Mouse (Mus musculus): ENCODE results near the gene Klhl8. TPM values are rescaled to one million over a fixed set of nuclear protein-coding genes. Genes with fewer than 3 reads are reported as not detected.
"Not testable (repeated sequence)": the region's sequence is repeated elsewhere in the genome, so short reads cannot be mapped to it uniquely, and the experiment has no call there.

Gene Klhl8
- 14.1 and 14.6 TPM in 2 replicates for polyA plus RNA-seq (2015; fragmentation: Nextera tagmentation; extraction: Ambion mirVana)

DNA sequence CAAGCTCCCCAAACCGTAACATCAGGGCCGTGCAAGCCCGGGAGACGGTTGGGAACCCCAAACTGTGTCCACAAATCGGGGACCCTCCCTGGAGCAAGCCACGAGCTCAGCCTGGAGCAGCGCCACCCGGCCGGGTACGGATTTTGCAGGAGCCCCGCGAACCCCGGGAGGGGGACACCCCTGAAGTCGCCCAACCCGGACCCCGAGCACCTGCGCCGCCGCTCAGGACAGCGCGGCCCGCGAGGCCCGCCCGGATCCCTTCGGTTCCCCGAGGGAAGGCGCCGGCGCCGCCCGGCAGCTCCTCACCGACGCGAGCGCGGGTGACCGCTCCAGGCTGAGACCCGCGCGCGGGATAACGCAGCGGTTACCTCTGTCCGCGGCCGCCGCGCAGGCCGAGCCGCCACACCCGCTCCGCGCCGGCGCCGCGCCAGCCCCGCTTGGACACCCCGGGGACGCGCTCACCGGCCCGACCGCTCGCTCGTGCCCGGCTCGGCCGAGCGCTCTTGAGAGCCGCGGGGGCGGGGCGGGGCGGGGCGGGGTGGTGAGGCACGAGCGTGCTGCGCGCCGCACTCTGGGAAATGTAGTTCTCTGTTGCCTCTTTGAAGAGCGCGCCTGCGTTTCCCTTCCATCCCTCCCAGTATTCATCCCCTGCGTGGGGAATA, at the start of gene Klhl8:
Klhl8 (minus strand) TSS at position 512 of the 662 bp plus-strand sequence.
- peak within 1 kb of the TSS; percentile 89 for H3K9ac ChIP-seq (ENCODE audit: low read length)
- peak; percentile 98 for ATAC-seq (ENCODE audit: insufficient read depth, low FRiP score)
- peak within 1 kb of the TSS; percentile 75 for H3K4me2 ChIP-seq (ENCODE audit: low read depth, low read length)
- H3K9me3 ChIP-seq (replicated peaks; ENCODE audit: control insufficient read depth, low read length), result no peaks in the 10 kb centered on the region
- under 1% methylated on average over 85 of the region's 86 CpGs for WGBS
- no peaks in the 10 kb centered on the region for H3K27me3 ChIP-seq (ENCODE audit: control insufficient read depth, insufficient read depth, low read length)
- H3K27ac ChIP-seq (ENCODE audit: low read length), result peak within 1 kb of the TSS; percentile 43; the same call in 1 of the 2 replicates
- H3K4me1 ChIP-seq (ENCODE audit: control insufficient read depth, insufficient read depth, low read length), result 0 out of 2 replicates have a peak, but pooled peaks cover 8% of the 10 kb centered on the region
- H3K36me3 ChIP-seq (ENCODE audit: control insufficient read depth, insufficient read depth, low read length), result no peaks in the 10 kb centered on the region
- peak within 1 kb of the TSS; percentile 84 for H3K4me3 ChIP-seq (replicated peaks; ENCODE audit: low read length)

DNA sequence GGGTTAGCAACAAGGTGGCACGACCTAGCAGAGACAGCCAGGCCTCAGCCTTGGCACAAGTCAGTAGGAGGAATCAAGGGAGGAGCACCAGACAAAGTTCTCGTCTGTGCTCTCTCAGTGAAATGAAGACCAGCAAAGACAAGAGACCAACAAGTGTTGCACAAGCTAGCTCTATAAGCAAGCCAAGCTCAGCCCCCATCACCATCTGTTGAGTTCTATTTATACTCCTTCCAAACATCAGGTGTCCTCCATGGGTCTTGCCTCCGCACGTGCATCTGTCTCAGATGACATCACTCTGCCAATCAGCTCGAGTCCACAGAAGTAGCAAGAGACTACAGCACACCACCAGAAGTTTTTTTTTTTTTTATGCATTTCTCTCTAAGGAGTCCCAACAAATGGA, 43.6 kb upstream of the Klhl8 start:
- H3K4me3 ChIP-seq (replicated peaks; ENCODE audit: low read length), result no peak overlapping the region
- H3K9ac ChIP-seq (ENCODE audit: low read length), result no peak overlapping the region
- WGBS, result 78% methylated on average over 5 of the region's 5 CpGs
- ATAC-seq (ENCODE audit: insufficient read depth, low FRiP score), result no peak
- H3K4me2 ChIP-seq (ENCODE audit: low read depth, low read length), result no peak overlapping the region
- H3K9me3 ChIP-seq (replicated peaks; ENCODE audit: control insufficient read depth, low read length), result no peaks in the 10 kb centered on the region
- H3K36me3 ChIP-seq (ENCODE audit: control insufficient read depth, insufficient read depth, low read length), result no peaks in the 10 kb centered on the region
- H3K4me1 ChIP-seq (ENCODE audit: control insufficient read depth, insufficient read depth, low read length), result no peaks in the 10 kb centered on the region
- no peaks in the 10 kb centered on the region for H3K27me3 ChIP-seq (ENCODE audit: control insufficient read depth, insufficient read depth, low read length)
- H3K27ac ChIP-seq (ENCODE audit: low read length), result no peak overlapping the region

GRCm38 (mm10) chr5:103953135-103954083, 42.4 kb upstream of the Klhl8 start:
- no peaks in the 10 kb centered on the region for H3K9me3 ChIP-seq (replicated peaks; ENCODE audit: control insufficient read depth, low read length)
- H3K27me3 ChIP-seq (ENCODE audit: control insufficient read depth, insufficient read depth, low read length), result no peaks in the 10 kb centered on the region
- no peaks in the 10 kb centered on the region for H3K36me3 ChIP-seq (ENCODE audit: control insufficient read depth, insufficient read depth, low read length)
- WGBS, result 71% methylated on average over 10 of the region's 10 CpGs
- no peak overlapping the region for H3K4me2 ChIP-seq (ENCODE audit: low read depth, low read length)
- H3K4me1 ChIP-seq (ENCODE audit: control insufficient read depth, insufficient read depth, low read length), result no peaks in the 10 kb centered on the region
- H3K27ac ChIP-seq (ENCODE audit: low read length), result no peak overlapping the region
- H3K4me3 ChIP-seq (replicated peaks; ENCODE audit: low read length), result no peak overlapping the region
- no peak overlapping the region; the same call in 1 of the 2 replicates for H3K9ac ChIP-seq (ENCODE audit: low read length)
- ATAC-seq (ENCODE audit: insufficient read depth, low FRiP score), result 0 out of 2 replicates have a peak, but pooled peaks have one; percentile 50

DNA sequence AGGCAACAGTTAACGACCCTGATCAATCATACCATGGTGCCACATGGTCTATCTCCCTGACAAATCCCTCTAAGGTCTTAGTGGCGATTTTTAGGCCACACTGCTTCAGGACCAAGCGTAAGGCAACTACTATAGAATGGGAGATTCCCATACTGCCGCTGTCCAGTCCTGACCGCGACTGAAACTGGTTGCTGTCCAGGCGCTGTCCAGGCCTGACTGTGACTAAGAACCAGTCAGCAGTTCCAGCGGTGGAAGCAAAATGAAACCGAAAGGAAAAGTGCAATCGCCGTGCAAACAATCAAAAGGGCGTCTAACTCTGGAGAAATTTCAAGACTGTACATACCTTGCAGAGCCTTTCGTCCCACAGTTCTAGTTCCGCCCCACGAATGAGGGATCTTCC, 39.1 kb upstream of the Klhl8 start:
- H3K27me3 ChIP-seq (ENCODE audit: control insufficient read depth, insufficient read depth, low read length); H3K36me3 ChIP-seq (ENCODE audit: control insufficient read depth, insufficient read depth, low read length); H3K9me3 ChIP-seq (replicated peaks; ENCODE audit: control insufficient read depth, low read length); H3K4me2 ChIP-seq (ENCODE audit: low read depth, low read length); H3K9ac ChIP-seq (ENCODE audit: low read length); H3K4me3 ChIP-seq (replicated peaks; ENCODE audit: low read length); H3K4me1 ChIP-seq (ENCODE audit: control insufficient read depth, insufficient read depth, low read length); ATAC-seq (ENCODE audit: insufficient read depth, low FRiP score); H3K27ac ChIP-seq (ENCODE audit: low read length): not testable (repeated sequence)
- 90% methylated on average over 15 of the region's 15 CpGs for WGBS

DNA sequence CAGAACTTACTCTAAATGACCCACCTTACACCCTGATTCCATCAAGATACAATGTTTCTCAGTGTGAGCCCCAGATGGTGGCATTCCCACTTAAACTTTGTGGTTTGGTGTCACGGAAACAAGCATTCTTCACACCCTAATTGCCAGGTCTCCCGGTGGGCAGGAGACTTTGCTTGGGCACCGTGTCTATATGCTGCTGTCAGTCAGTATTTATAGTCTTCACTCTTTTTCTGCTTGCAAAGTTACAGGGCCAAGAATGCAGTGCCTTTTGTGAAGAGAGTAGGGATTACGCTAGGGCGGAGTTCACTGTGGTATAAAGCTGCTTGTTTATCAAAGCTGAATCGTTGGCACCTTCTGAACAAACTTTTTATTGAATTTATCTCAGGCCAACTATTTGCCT, 32.1 kb upstream of the Klhl8 start:
- Histone ChIP-seq H3K27ac (ENCODE audit: low read length) (no peak overlapping the region), H3K27me3 (ENCODE audit: control insufficient read depth, insufficient read depth, low read length) (no peaks in the 10 kb centered on the region), H3K4me3 (replicated peaks; ENCODE audit: low read length) (no peak overlapping the region), H3K4me1 (ENCODE audit: control insufficient read depth, insufficient read depth, low read length) (peaks cover 18% of the 10 kb centered on the region), H3K9me3 (replicated peaks; ENCODE audit: control insufficient read depth, low read length) (no peaks in the 10 kb centered on the region), H3K4me2 (ENCODE audit: low read depth, low read length) (no peak overlapping the region), H3K36me3 (ENCODE audit: control insufficient read depth, insufficient read depth, low read length) (no peaks in the 10 kb centered on the region), H3K9ac (ENCODE audit: low read length) (no peak overlapping the region)
- 37% methylated on average over 6 of the region's 6 CpGs for WGBS
- ATAC-seq (ENCODE audit: insufficient read depth, low FRiP score), result no peak

GRCm38 (mm10) chr5:103939856-103940255, 28.8 kb upstream of the Klhl8 start:
- peaks cover 23% of the 10 kb centered on the region for H3K4me1 ChIP-seq (ENCODE audit: control insufficient read depth, insufficient read depth, low read length)
- H3K4me3 ChIP-seq (replicated peaks; ENCODE audit: low read length), result no peak overlapping the region
- H3K4me2 ChIP-seq (ENCODE audit: low read depth, low read length), result no peak overlapping the region
- no peaks in the 10 kb centered on the region for H3K27me3 ChIP-seq (ENCODE audit: control insufficient read depth, insufficient read depth, low read length)
- H3K27ac ChIP-seq (ENCODE audit: low read length), result no peak overlapping the region
- no peak overlapping the region for H3K9ac ChIP-seq (ENCODE audit: low read length)
- WGBS, result 75% methylated on average over 1 of the region's 1 CpGs
- H3K36me3 ChIP-seq (ENCODE audit: control insufficient read depth, insufficient read depth, low read length), result no peaks in the 10 kb centered on the region
- no peaks in the 10 kb centered on the region for H3K9me3 ChIP-seq (replicated peaks; ENCODE audit: control insufficient read depth, low read length)
- ATAC-seq (ENCODE audit: insufficient read depth, low FRiP score), result no peak

- H3K4me1 ChIP-seq (ENCODE audit: control insufficient read depth, insufficient read depth, low read length), result peaks cover 21% of the 10 kb centered on the region
- no peak overlapping the region for H3K27ac ChIP-seq (ENCODE audit: low read length)
- H3K27me3 ChIP-seq (ENCODE audit: control insufficient read depth, insufficient read depth, low read length), result no peaks in the 10 kb centered on the region
- H3K4me3 ChIP-seq (replicated peaks; ENCODE audit: low read length), result no peak overlapping the region
- no peak for ATAC-seq (ENCODE audit: insufficient read depth, low FRiP score)
- H3K36me3 ChIP-seq (ENCODE audit: control insufficient read depth, insufficient read depth, low read length), result no peaks in the 10 kb centered on the region
- H3K4me2 ChIP-seq (ENCODE audit: low read depth, low read length), result no peak overlapping the region
- WGBS, result 66% methylated on average over 7 of the region's 7 CpGs
- H3K9me3 ChIP-seq (replicated peaks; ENCODE audit: control insufficient read depth, low read length), result no peaks in the 10 kb centered on the region
- H3K9ac ChIP-seq (ENCODE audit: low read length), result no peak overlapping the region
Measured at GRCm38 (mm10) chr5:103939350-103939652, 28.2 kb upstream of the Klhl8 start.

DNA sequence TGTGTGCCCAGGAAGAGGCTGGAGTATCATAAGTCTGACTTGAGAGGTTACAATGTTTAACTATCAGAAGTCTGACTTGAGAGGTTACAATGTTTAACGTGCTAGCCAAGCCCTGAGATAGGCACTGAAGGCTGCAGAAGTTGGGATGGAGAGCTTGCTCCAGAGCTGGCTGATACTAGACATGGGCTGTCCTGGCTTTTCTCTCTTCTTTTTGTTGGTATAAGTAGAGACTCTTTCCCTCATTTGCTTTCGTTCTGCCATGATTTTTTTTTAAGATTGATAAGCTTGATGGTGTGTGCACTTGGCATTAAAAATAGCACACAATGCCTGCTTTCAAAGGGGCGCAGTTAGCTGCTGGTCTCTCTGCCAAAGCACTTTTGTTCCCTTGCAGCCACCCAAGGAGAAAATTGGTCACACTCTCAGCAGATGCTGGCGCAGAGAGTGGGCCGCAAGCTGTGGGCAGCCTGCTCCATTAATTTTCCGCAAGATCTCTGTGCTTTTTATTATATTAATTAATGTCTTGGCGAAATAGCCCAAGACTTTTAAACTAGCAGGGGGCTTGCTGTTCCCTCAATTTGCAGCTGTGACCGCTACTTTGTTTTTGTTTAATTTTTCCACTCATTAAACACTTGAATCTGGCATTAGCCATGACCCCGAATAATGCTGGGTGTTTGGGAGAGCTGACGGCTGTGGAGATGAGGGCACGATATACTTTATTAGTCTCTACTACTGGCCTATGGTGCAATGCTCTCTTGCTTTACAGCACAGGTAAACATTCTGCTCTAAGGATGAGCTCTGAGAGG, 27.7 kb upstream of the Klhl8 start:
- 50% methylated on average over 11 of the region's 11 CpGs for WGBS
- Histone ChIP-seq H3K27ac (ENCODE audit: low read length) (no peak overlapping the region), H3K4me2 (ENCODE audit: low read depth, low read length) (no peak overlapping the region), H3K9me3 (replicated peaks; ENCODE audit: control insufficient read depth, low read length) (no peaks in the 10 kb centered on the region), H3K36me3 (ENCODE audit: control insufficient read depth, insufficient read depth, low read length) (no peaks in the 10 kb centered on the region), H3K4me3 (replicated peaks; ENCODE audit: low read length) (no peak overlapping the region), H3K9ac (ENCODE audit: low read length) (no peak overlapping the region), H3K27me3 (ENCODE audit: control insufficient read depth, insufficient read depth, low read length) (no peaks in the 10 kb centered on the region), H3K4me1 (ENCODE audit: control insufficient read depth, insufficient read depth, low read length) (peaks cover 16% of the 10 kb centered on the region; the same call in 1 of the 2 replicates)
- no peak for ATAC-seq (ENCODE audit: insufficient read depth, low FRiP score)
